Mouse (Mus musculus): ENCODE results near the gene Cyp4f17.

- TF ChIP-seq CTCF (IDR thresholded peaks at IDR 0.05; ENCODE audit: control insufficient read depth, insufficient read depth, insufficient replicate concordance, low read depth, low read length): no peak
- no peak for TF ChIP-seq POLR2A (IDR thresholded peaks at IDR 0.05; ENCODE audit: control insufficient read depth, low read depth, low read length)
Observed at GRCm38 (mm10) chr17:32522386-32522785, 16.5 kb downstream of the Cyp4f17 start.
